Mouse (Mus musculus) layer of hippocampus, postnatal 25 days (tissue): ENCODE results near the gene Dscam. TPM values are rescaled to one million over a fixed set of nuclear protein-coding genes. Genes with fewer than 3 reads are reported as not detected.

Experiments
- total RNA-seq, 2 experiments: library from RNA; stranded (reverse); gene quantifications; 2 replicates each; pipeline ENCODE4 v1.2.3; 2021

Dscam gene
- total RNA-seq, 2 experiments from 2014 or later = 40.2 to 46.1 TPM

Other genes starting within 250 kb of the Dscam start
- gene Bace2, start 186.0 kb upstream of the Dscam start, total RNA-seq = 1 to 10 TPM; 3.2 to 4.0 TPM